Mouse (Mus musculus) liver, postnatal 0 days (tissue): ENCODE data around the gene Noa1.

Experiments used
- CTCF ChIP-seq: sonication (generic); IDR thresholded peaks from 2 replicates; pipeline ENCODE4 v1.5.1; 2016; ENCODE audit warnings: antibody characterized with exemption, low read depth
- EP300 ChIP-seq: IDR thresholded peaks from 2 replicates; pipeline ENCODE4 v1.6.1; 2016; ENCODE audit warnings: antibody characterized with exemption, low read depth, mild to moderate bottlenecking

DNA sequence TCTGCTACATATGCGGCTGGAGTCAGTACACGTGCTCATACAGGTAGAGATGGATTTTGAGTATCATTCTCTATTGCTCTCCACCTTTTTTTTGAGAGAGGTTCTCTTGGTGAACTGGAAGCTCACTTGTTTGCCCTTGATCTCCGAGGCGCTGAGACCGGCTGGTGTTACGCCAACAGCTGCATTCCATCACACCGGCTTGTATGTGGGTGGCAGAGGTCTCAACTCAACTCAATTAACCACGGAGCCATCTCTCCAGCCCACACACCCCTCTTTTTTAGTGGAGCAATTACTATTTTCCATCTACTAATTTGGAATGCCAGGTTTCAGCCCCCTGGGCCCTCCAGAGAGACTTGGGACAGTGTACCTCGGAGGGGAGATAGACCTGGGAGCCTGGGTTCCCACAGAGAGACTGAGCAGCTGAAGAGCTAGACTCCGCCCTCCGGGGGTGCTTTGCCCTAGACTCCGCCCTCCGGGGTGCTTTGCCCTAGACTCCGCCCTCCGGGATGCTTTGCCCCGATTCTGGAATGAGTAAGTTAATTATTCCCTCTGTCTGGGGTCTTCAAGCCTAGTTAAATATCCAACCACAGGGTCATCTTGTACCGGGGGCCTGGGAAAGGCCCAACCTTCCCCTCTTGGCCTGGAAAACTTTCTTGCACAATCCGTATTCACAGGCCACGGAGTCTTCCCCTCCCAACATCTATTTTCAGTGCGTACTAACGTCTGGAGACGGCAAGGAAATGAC is 47.7 kb upstream of the Noa1 start:
- TF ChIP-seq CTCF (no peak), EP300 (no peak)
